Mouse (Mus musculus): ENCODE measurements around the gene Syn3.
"Not testable (repeated sequence)": the region's sequence is repeated elsewhere in the genome, so short reads cannot be mapped to it uniquely, and the experiment has no call there.

Syn3 gene

GRCm38 (mm10) chr10:86158198-86158899 lies 340.3 kb downstream of the Syn3 start:
- no peak for DNase-seq (ENCODE audit: low read depth, low spot score)

DNA sequence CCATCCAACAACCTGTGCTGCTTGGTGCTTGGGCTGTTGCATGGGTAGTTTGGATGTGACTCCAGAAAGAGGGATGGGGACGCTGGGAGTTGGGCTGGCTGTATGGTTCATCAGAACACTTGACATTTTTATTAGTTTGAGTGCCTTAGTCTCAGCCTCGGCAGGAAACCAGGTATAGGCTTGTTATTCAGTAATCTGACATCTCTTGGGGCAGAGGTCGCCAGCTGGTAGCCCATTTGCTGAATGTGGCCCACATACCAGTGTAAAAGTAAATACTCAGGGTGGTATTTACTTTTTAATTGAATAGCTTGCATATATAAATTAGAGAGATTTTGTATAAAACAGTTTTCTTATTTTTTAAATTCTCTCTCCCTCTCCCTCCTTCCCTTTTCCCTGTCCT lies 343.4 kb downstream of the Syn3 start:
- DNase-seq (ENCODE audit: low read depth, low spot score), result no peak

DNA sequence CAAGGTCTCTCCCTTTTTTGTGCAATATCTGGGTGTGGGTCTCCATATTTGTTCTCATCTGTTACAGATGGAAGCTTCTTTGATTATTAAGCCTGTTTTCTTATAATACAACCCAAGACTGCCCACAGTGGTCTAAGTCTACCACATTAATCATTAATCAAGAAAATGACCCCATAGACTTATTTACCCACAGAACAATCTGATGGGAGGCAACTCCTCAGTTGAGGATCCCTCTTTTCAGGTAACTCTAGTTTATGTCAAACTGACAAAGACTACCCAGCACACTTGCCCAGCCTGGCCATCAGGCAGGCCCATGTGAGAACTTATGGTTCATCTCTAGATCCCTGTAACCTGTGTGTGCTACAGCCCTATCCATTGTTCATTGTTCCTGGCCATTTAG lies 345.5 kb downstream of the Syn3 start:
- DNase-seq (ENCODE audit: low read depth, low spot score), result no peak

- no peak for DNase-seq (ENCODE audit: low read depth, low spot score)
Observed at GRCm38 (mm10) chr10:86151357-86151756, 347.3 kb downstream of the Syn3 start.

- DNase-seq (ENCODE audit: low read depth, low spot score), result no peak
Observed at GRCm38 (mm10) chr10:86150076-86150475, 348.6 kb downstream of the Syn3 start.

- DNase-seq (ENCODE audit: low read depth, low spot score), result peak; percentile 19
Observed at GRCm38 (mm10) chr10:86149029-86149818, 349.5 kb downstream of the Syn3 start.

DNA sequence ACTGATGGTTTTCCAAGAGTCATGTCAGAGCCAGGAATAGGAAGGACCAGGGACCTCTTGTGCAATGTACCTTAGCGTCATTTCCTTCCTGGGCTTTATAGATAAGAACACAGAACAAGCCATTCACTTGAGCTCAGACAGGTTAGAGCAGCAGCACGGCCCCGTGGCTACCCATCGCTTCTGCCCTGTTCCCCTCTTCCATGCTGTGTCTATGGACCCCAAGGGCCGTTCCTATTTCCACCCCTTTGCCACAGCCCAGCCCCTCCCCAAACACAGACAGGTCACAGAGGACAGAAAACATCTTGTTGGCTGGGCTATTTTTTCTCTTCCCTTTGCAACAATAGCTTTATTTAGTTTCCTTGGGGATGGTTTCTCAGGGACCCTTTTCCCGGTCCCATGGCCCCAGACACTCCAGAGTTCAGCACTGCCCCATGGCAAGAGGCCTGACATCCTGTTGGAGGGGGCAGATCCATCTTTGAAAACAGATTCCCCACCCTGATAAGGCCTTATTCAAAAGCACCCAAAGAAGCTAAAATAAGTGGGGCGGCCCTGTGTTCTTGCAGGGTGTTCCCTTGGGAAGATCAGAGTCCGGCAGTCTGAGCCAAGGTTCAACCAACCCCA lies 359.5 kb downstream of the Syn3 start:
- DNase-seq (ENCODE audit: low read depth, low spot score), result no peak

DNA sequence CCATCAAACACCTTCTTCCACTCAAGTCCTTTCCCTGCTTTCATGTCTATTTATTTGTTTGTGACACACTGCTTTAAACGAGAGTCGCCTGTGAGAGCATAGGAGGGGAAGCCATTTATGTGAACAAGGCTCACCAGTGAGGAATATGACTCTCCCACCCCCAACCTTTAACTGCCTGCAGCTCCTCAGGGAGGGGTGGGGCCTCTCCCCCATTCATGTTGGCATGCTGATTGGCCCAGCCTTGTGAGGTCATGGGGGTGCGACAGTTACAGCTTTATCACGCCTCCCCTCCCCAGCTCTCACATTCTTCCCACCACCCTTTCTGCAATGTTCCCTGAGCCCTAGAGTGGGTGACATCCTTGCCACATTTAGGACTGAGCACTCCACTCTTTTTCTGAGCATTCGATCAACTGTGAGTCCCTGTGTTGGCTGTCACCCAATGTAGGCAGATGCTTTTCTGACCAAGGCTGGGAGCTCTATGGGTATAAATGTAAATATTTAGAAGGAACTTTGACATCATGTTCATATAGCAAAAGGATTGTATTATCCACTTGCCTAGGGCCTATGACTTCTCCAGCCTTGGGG lies 361.0 kb downstream of the Syn3 start:
- no peak for DNase-seq (ENCODE audit: low read depth, low spot score)

DNA sequence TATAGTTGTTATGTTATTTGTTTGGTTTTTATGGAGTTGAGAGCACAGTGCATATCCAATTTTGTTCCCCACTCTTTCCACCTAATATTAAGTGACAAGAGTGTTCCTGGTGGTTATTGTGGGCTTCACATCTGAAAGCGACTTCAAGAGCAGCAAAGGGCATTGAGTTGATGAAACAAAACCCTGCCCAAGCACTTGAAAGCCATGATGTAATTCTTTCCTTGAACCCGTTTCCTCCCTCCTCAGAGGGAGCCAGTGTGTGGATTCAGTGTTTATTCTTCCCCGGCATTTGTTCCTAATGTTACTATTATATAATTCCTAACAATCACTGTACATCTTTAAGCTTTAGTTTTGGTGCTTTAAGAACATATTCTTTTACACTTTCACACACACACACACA lies 361.6 kb downstream of the Syn3 start:
- DNase-seq (ENCODE audit: low read depth, low spot score), result no peak

DNA sequence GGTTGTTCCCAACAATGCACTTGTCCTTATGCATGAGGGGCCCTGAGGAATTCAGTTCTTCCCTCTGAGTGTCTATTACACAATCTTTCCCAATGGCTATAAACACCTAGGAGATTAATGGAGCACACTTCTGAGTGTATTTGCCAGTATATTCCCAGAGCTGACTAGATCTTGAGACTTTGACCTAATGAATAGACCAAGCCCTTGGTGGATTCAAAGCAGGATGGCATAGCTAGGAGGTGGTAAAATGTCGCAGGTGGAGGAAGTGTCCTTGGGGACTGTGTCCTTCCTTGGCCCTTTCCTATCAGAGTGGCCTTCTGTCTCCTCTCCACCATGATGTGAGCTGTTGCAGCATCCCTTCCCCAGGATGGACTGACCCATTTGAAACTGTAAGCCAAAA lies 362.4 kb downstream of the Syn3 start:
- DNase-seq (ENCODE audit: low read depth, low spot score), result no peak

- no peak for DNase-seq (ENCODE audit: low read depth, low spot score)
Observed at GRCm38 (mm10) chr10:86134848-86135247, 363.8 kb downstream of the Syn3 start.

GRCm38 (mm10) chr10:86134336-86134735 lies 364.4 kb downstream of the Syn3 start:
- DNase-seq (ENCODE audit: low read depth, low spot score), result no peak

- peak; percentile 20 for DNase-seq (ENCODE audit: low read depth, low spot score)
Observed at GRCm38 (mm10) chr10:86132420-86132956, 366.2 kb downstream of the Syn3 start.

DNA sequence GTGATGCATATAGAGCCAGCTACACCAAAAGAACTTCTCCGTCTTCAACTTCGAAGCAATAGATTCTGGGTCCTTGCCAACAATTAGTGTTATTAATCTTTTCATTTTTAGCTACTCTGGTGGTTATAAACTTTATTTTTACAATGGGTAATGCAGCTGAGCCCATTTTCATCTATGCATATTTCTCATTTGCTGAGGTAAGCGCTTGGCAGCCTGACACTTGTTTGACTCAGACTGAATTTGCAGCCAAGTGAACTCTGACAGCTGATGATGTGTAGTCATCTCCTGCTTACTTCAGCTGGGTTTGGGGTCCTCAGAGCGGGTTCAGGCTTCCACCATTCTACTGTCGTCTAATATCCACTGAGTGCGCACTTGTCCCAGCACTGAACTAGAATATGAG lies 369.6 kb downstream of the Syn3 start:
- no peak for DNase-seq (ENCODE audit: low read depth, low spot score)

DNA sequence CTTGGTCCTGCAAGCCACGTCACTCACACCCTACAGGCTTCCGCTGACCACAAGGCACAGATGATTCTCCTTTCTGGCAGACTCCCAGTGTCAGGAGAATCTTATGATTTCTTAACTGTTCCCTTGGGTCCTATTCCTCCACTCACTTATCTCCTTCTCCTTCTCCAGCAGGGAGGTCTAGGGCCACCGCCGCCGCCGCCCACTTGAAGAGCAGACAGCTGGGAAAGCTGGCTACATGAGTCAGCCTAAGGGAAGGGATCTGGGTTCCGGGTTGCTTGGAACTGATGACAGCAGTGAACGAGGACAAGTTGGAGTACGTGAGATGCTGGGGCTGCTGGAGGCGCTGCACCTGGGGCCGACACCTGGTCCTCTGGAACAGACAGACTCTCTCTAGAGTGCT lies 372.2 kb downstream of the Syn3 start:
- peak; percentile 51 for DNase-seq (ENCODE audit: low read depth, low spot score)

DNA sequence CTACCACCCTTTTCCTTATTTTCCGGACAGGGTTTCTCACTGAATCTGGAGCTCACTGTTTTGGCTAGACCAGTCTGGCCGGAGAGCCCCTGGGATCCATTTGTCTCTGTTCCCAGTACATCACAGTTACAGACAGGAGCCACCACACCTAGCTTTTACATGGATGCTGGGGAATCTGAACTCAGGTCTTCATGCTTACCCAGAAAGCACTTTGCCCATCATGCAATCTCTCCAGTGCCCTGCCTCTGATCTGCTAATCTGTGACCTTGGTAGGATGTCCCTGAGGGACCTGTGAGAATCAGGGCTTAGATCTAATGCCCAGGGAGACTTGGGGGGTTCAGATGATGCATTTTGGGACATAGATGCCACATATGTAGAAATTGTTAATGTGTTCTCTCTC lies 373.3 kb downstream of the Syn3 start:
- no peak for DNase-seq (ENCODE audit: low read depth, low spot score)

GRCm38 (mm10) chr10:86124115-86124514 lies 374.6 kb downstream of the Syn3 start:
- DNase-seq (ENCODE audit: low read depth, low spot score), result no peak

GRCm38 (mm10) chr10:86123224-86123623 lies 375.5 kb downstream of the Syn3 start:
- DNase-seq (ENCODE audit: low read depth, low spot score), result peak; percentile 23

DNA sequence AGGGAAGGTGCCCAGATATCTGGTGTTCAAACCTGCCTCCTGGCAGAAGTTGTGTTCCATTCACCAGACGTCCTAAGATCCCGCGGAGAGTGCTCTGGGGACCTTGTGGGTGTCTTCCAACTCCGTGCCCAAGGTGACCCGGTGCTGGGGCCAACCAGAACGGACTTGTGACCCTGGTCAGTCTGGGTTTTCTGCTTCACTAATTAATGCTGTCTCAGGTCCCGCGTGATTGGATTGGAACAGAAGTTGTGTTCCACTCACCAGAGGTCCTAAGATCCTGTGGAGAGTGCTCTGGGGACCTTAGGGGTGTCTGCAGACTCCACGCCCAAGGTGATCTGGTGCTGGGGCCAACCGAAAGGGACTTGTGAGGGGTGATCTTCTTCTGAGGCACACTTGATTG lies 376.2 kb downstream of the Syn3 start:
- DNase-seq (ENCODE audit: low read depth, low spot score), result not testable (repeated sequence)

- DNase-seq (ENCODE audit: low read depth, low spot score), result no peak
Observed at GRCm38 (mm10) chr10:86116268-86116667, 382.4 kb downstream of the Syn3 start.

DNA sequence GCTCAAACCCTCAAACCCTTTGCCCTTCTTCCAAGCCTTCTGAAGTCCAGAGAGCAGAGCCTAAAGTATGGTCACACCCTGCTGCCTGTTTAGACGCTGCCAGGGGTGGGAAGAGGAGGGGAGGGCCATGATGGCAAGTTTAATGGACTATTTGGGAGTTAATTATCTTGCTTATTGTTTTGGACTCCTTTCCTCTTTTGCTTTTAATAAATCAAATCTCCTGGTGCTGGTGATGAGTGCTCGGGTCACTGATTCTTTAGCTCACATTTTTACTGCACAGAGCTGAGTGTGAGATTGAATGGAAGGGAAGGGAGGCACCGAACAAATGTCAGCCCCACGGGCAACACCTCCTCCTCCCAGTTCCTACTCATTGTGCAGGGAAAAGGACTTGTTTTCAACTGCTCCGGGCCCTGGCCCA lies 384.3 kb downstream of the Syn3 start:
- no peak for DNase-seq (ENCODE audit: low read depth, low spot score)

DNA sequence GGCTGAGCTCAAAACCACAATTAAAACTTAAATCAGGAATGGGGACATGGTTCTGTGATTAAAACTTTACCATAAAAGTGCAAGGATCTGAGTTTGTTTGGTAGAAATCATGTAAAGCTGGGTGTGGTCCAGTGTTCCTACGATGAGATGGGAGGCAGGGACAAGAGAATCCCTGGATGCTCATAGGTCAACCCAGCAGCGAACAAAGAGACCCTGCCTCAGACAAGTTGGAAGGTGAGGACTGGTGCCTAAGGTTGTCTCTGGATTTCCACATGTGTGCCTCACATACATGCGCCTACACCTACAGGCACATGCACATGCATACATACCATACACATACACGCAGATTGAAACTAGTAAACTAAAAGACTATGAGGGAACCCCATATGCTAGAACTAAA lies 389.9 kb downstream of the Syn3 start:
- no peak for DNase-seq (ENCODE audit: low read depth, low spot score)
